Mouse (Mus musculus): ENCODE measurements at regions not wholly inside any gene's neighbourhood (a gene's known extent, or its start where the extent isn't known, plus 50 kb on each side); places are given as distances from the start of the nearest gene placed in this dataset.

DNA sequence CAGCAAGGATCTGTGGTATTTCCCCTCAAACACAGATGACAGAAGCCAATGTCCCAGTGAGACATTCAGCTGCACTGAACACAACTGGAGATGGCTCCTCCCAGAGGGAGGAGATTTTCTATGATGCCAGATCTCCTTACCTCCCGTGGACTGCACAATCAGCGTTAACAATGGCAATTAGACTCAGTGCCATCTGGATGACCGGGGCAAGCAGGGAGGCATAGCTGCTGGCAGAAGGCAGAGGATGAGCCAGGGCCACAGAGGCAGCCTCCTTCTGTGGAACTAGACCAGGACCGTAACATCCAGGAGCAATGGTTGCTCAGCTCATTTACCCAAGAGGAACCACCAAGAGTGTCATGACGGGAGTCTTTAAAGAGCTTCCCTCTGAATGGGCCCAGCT lies 73.2 kb upstream of the Pcdh8 start:
- WGBS = 72% methylated on average over 5 of the region's 5 CpGs
- DNase-seq (no peak), ATAC-seq (no peak)
- H3K4me2 ChIP-seq (ENCODE audit: low read depth) = no peak overlapping the region
- H3K27me3 ChIP-seq (ENCODE audit: insufficient read depth, low read length) = no peaks in the 10 kb centered on the region
- peaks cover 12% of the 10 kb centered on the region; the same call in 1 of the 2 replicates for H3K4me1 ChIP-seq (ENCODE audit: insufficient read depth)
- H3K4me3 ChIP-seq (ENCODE audit: low read depth, low read length) = no peak overlapping the region
- no peak for TF ChIP-seq CTCF (IDR thresholded peaks at IDR 0.05; ENCODE audit: low read depth)
- no peak overlapping the region for H3K27ac ChIP-seq (ENCODE audit: low read depth, low read length)
- H3K36me3 ChIP-seq (ENCODE audit: insufficient read depth) = no peaks in the 10 kb centered on the region
- H3K9me3 ChIP-seq (ENCODE audit: low read length) = no peaks in the 10 kb centered on the region
- H3K9ac ChIP-seq = no peak overlapping the region

DNA sequence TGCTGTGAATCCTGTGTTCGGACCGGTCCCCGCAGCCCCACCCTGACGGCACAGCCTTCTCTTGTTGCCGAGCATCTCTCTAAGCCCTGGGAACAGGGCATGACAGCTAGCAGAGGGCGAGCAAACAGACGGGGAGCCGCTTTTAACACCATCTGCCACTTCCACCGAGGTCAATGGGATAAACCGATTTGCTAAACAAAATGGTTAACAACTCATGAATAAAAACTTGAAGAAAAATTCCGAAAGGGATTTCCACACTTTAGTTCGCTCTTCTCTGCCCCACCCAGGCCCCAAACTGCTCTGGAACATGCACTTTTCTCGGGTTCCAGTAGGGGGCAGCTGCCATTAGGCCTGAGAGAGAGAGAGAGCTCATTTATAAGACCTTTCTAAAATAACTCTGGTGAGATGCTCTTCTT lies 72.0 kb upstream of the Pcdh8 start:
- H3K27ac ChIP-seq (ENCODE audit: low read depth, low read length) = no peak overlapping the region

DNA sequence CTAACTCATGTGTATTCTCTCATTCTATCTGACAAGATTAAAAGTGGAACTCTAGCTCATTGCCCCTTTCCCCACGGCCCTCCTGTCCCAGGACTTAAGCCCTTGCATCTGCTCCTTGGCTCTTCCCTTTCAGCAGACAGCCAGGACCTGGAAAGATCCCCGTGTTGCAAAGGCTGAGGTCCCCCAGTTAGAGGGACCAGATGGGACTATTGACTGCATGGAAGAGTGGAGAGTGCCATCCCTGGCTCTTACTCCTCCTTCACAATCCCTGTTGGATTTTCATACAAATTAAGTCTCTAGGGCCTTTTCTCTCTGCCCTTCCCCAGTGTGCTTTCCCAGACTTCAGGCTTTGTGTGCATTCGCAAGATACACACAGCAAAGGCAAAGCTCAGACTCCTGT lies 71.6 kb upstream of the Pcdh8 start:
- Histone ChIP-seq H3K36me3 (ENCODE audit: insufficient read depth) (no peaks in the 10 kb centered on the region), H3K9ac (0 out of 2 replicates have a peak overlapping the region, but pooled peaks have one; percentile 18), H3K4me2 (ENCODE audit: low read depth) (no peak overlapping the region), H3K4me1 (ENCODE audit: insufficient read depth) (peaks cover 12% of the 10 kb centered on the region; the same call in 1 of the 2 replicates), H3K27me3 (ENCODE audit: insufficient read depth, low read length) (no peaks in the 10 kb centered on the region), H3K9me3 (ENCODE audit: low read length) (no peaks in the 10 kb centered on the region), H3K27ac (ENCODE audit: low read depth, low read length) (no peak overlapping the region), H3K4me3 (ENCODE audit: low read depth, low read length) (no peak overlapping the region)
- WGBS = 27% methylated on average over 3 of the region's 3 CpGs
- ATAC-seq (peak; percentile 69), DNase-seq (no peak)
- TF ChIP-seq CTCF (IDR thresholded peaks at IDR 0.05; ENCODE audit: low read depth) = no peak

More for the DNA sequence above, 72.0 kb upstream of the Pcdh8 start:
- Histone ChIP-seq H3K9ac (0 out of 2 replicates have a peak overlapping the region, but pooled peaks have one; percentile 18), H3K9me3 (ENCODE audit: low read length) (no peaks in the 10 kb centered on the region), H3K4me3 (ENCODE audit: low read depth, low read length) (no peak overlapping the region), H3K4me2 (ENCODE audit: low read depth) (no peak overlapping the region), H3K36me3 (ENCODE audit: insufficient read depth) (no peaks in the 10 kb centered on the region), H3K4me1 (ENCODE audit: insufficient read depth) (peaks cover 12% of the 10 kb centered on the region; the same call in 1 of the 2 replicates), H3K27me3 (ENCODE audit: insufficient read depth, low read length) (no peaks in the 10 kb centered on the region)
- TF ChIP-seq CTCF (IDR thresholded peaks at IDR 0.05; ENCODE audit: low read depth) = peak; percentile 67
- 7% methylated on average over 13 of the region's 13 CpGs for WGBS
- ATAC-seq (peak; percentile 85), DNase-seq (peak; percentile 63)

DNA sequence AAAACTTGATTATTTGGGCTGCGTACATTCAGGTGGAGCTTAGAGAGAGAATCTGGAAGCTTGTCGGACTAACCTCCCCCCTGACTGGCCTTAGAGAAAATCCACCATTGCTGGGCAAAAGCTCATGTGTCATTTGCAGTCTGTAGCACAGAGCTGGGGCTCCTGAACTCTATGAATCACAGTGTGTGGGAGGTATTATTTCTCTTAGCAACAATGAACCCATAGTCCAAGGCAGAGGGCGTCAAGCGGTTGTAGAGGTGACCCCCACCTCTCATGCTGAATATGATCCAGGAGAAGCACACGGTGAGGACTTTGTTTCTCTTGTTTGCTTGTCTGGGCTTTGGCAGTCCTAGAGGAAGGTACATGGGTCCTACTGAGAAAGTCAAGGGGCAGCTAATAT lies 66.0 kb upstream of the Pcdh8 start:
- ATAC-seq (no peak), DNase-seq (no peak)
- H3K4me1 ChIP-seq (ENCODE audit: insufficient read depth) = peaks cover 8% of the 10 kb centered on the region; the same call in 1 of the 2 replicates
- no peak overlapping the region for H3K4me3 ChIP-seq (ENCODE audit: low read depth, low read length)
- WGBS = 41% methylated on average over 5 of the region's 5 CpGs
- TF ChIP-seq CTCF (IDR thresholded peaks at IDR 0.05; ENCODE audit: low read depth) = no peak
- H3K9me3 ChIP-seq (ENCODE audit: low read length) = no peaks in the 10 kb centered on the region
- no peaks in the 10 kb centered on the region for H3K27me3 ChIP-seq (ENCODE audit: insufficient read depth, low read length)
- no peak overlapping the region for H3K27ac ChIP-seq (ENCODE audit: low read depth, low read length)
- H3K4me2 ChIP-seq (ENCODE audit: low read depth) = no peak overlapping the region
- no peaks in the 10 kb centered on the region for H3K36me3 ChIP-seq (ENCODE audit: insufficient read depth)
- no peak overlapping the region for H3K9ac ChIP-seq

DNA sequence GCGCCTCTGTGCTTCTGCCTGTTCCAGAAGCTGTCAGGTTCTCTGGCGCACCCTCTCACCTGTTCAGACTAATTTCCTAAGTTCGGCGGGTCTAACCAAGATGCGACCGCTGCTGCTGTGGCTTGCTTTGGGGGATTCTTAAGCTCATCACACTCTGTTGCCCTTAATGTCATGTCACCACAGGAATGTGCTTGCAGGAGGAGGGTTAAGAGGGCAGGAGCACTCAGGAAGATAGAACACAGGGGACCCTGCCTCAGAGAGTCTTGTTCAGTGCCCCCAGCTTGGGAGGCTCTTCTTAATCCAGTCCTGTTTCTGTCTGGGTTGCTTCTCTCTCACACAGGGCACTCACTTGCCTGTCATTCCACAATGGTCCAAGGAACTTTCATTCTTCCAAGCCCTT lies 65.1 kb upstream of the Pcdh8 start:
- no peaks in the 10 kb centered on the region for H3K9me3 ChIP-seq (ENCODE audit: low read length)
- 98% methylated on average over 5 of the region's 6 CpGs for WGBS
- no peak overlapping the region for H3K4me3 ChIP-seq (ENCODE audit: low read depth, low read length)
- no peak for TF ChIP-seq CTCF (IDR thresholded peaks at IDR 0.05; ENCODE audit: low read depth)
- no peak overlapping the region for H3K4me2 ChIP-seq (ENCODE audit: low read depth)
- ATAC-seq (no peak), DNase-seq (no peak)
- no peak overlapping the region for H3K27ac ChIP-seq (ENCODE audit: low read depth, low read length)
- H3K36me3 ChIP-seq (ENCODE audit: insufficient read depth) = no peaks in the 10 kb centered on the region
- H3K9ac ChIP-seq = no peak overlapping the region
- H3K27me3 ChIP-seq (ENCODE audit: insufficient read depth, low read length) = no peaks in the 10 kb centered on the region
- peaks cover 8% of the 10 kb centered on the region; the same call in 1 of the 2 replicates for H3K4me1 ChIP-seq (ENCODE audit: insufficient read depth)

DNA sequence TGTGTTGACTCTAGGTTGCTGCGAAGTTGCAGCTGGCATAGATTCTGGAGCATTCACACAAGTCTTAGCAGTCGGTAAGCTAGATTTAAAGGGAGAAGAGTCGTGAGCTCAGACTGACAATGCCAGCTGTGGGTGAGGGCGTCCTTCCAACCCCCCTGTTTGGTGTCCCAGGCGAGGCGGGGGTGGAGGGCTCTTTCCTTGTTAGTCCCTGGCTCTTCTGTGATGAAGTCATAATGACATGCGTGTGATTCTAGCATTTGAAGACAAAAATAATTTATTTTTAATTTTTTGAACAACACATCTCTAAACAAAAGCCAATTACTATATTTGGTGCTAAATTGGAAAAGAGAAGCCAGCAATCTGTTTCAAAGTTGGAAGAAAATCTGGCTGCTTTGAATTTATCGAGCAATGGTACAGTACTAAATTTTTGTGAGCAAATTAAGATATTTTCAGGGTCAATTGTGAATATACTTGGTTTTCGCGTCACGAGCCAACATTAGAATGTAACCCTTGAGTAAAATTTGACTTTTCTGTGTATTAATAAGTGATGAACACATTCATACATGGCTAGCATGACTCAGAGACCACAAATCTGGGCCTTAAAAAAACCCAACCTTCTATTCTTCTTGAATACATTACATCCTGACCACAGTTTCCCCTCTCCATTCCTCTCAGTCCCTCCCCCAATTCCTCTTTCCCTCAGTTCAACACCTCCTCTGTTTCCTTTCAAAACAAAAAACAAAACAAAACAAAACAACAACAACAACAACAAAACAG lies 53.7 kb upstream of the Pcdh8 start:
- WGBS = 67% methylated on average over 11 of the region's 11 CpGs
- Histone ChIP-seq H3K9ac (no peak overlapping the region), H3K27me3 (ENCODE audit: insufficient read depth, low read length) (no peaks in the 10 kb centered on the region), H3K4me1 (ENCODE audit: insufficient read depth) (peaks cover 5% of the 10 kb centered on the region; the same call in 1 of the 2 replicates), H3K9me3 (ENCODE audit: low read length) (no peaks in the 10 kb centered on the region), H3K27ac (ENCODE audit: low read depth, low read length) (peak overlapping the region; percentile 29; the same call in 1 of the 2 replicates), H3K4me2 (ENCODE audit: low read depth) (no peak overlapping the region), H3K36me3 (ENCODE audit: insufficient read depth) (no peaks in the 10 kb centered on the region), H3K4me3 (ENCODE audit: low read depth, low read length) (no peak overlapping the region)
- DNase-seq (peak; percentile 64), ATAC-seq (peak; percentile 40)
- no peak for TF ChIP-seq CTCF (IDR thresholded peaks at IDR 0.05; ENCODE audit: low read depth)

DNA sequence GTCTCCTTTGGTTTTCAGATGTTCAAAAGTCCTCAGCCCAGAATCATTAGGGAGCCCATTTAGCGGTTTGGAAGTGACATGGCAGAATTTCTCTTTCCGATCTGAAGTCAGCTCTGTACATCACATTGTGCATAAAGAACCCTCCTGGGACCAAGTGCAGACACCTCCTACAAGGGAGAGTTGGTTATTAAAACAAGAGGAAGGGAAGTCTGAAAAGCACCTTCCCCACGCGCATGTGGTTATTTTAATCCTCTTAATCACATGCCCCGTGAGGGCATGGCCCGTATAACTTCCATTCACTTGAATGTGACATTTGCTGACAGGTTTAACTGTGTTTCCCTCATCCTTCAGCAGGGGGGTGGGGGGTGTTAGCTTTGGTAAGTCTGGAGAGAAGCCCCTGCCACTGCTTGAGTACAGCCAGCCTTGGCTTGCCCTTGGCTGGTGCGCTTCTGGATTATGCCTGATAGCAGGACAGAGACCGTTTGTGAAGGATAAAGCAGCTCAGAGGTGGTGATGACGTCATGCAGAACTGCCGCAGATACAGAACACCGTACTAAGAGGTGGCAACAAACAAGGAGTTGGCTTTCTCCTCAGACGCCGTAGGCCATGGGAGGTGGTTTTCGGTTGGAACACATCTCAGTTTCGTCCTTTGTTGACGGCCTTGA lies 51.5 kb upstream of the Pcdh8 start:
- peak; percentile 31 for DNase-seq
- H3K4me1 ChIP-seq (ENCODE audit: insufficient read depth) = peaks cover 5% of the 10 kb centered on the region; the same call in 1 of the 2 replicates
- H3K9me3 ChIP-seq (ENCODE audit: low read length) = no peaks in the 10 kb centered on the region
- no peak for TF ChIP-seq CTCF (IDR thresholded peaks at IDR 0.05; ENCODE audit: low read depth)
- no peaks in the 10 kb centered on the region for H3K36me3 ChIP-seq (ENCODE audit: insufficient read depth)
- H3K27ac ChIP-seq (ENCODE audit: low read depth, low read length) = peak overlapping the region; percentile 54
- WGBS = 35% methylated on average over 16 of the region's 16 CpGs
- ATAC-seq = peak; percentile 21
- H3K4me3 ChIP-seq (ENCODE audit: low read depth, low read length) = no peak overlapping the region
- H3K4me2 ChIP-seq (ENCODE audit: low read depth) = no peak overlapping the region
- no peak overlapping the region for H3K9ac ChIP-seq
- no peaks in the 10 kb centered on the region for H3K27me3 ChIP-seq (ENCODE audit: insufficient read depth, low read length)

Measured in forebrain, postnatal 0 days (tissue).